Mouse (Mus musculus) adrenal gland, postnatal 14 days (tissue): ENCODE results near the gene Rep15. TPM values are rescaled to one million over a fixed set of nuclear protein-coding genes. Genes with fewer than 3 reads are reported as not detected.
A peak's percentile ranks its signal among the peaks of the same experiment; 100 is the strongest.

ENCODE experiments used
- DNase-seq: peaks from one replicate; pipeline ENCODE4 v3.0.0; 2021; ENCODE audit warnings: mixed read lengths
- total RNA-seq: library from RNA; stranded (reverse); gene quantifications from 2 replicates; pipeline ENCODE4 v1.2.3, GENCODE M21; 2021

Rep15 gene
- total RNA-seq, 1 experiment from 2014 or later: 1.1 TPM

DNA sequence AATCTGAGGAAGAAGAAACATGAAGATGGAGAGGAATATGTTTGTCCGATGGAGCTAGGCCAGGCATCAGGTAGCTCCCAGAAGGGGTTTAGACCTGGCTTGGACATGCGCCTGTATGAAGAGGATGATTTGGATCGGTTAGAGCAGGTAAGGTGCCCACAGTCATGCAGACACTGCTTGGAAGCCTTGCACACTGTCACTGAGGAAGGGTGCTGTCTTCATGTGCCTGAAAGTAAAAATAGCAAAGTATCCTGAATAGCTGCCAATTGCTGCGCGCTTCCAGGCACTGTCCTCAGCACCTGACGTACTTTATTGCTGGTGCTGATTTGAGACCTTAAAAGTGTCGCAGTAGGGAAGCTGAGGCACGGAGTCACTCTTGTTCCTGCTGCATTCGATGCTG is 2.8 kb upstream of the Rep15 start:
- DNase-seq: no peak

- no peak for DNase-seq
Measured at GRCm38 (mm10) chr6:147030096-147030885, 2.1 kb upstream of the Rep15 start.

GRCm38 (mm10) chr6:147042291-147043290 is 10.2 kb downstream of the Rep15 start, which contains the start of gene Mrps35:
Gene Mrps35, plus strand, starts transcription at chr6:147042764.
- DNase-seq: peak; percentile 95

DNA sequence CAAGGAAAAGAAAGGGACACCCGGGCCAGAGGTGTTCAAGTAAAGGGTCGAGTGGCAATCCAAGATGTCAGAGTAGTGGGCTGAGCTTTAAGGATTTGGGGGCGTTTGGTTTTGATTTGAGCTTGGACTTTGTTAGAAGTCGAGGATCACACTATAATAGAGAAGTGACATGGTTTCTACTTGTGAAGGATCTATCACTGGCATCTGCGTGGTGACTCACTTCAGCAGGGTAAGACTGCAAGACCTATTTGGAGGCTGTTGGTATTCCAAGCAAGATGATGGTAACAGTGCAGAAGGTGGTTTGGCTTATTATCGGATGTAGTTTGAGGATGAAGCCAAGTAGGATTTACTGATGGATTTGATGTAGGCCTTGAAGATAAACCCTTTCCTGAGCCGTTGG is 11.2 kb downstream of the Rep15 start:
- DNase-seq: no peak

DNA sequence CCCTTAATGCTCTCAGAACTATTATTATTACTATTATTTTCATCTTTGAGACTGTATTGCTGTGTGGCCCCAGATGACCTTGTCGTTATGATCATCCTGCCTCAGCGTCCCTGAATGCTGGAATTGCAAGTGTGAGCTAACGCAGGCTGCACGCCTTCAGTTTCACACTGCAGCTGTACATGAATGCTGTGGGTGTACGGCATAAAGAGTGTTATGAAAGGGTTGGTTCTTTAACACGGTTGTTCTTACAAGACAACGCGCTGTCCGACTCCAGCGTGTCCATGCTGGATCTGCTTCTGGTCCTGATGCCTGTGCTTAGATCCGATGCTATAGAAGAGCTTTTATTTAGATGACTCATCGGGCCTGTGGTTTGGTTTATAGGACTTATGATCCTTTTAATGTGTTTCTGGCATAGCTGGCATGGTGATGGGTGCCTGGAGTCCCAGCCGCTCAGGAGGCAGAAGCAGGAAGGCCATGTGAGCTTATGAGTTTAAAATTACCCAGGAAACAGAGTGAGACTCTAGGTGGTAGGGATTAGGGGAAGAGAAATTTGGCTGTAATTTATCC is 16.9 kb downstream of the Rep15 start:
- no peak for DNase-seq

DNA sequence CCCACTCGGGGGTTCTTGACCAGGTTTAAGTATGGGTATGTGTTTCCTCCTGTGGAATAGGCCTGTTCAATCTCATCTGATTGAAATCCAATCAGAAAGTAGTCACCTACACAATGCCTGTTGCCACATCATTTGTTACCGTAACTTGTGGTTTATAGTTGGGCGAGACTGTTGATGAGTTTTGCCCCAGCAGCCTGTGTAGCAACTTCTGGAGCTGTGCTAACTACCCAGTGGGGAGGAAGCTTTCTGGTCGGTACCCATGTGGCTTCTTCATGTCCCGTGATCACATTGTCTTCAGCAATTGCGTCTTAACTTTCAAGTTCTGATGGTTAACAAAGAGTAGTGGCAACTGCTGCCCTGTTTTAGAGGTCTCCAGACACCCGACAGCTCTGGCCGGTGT is 19.3 kb downstream of the Rep15 start:
- no peak for DNase-seq

DNA sequence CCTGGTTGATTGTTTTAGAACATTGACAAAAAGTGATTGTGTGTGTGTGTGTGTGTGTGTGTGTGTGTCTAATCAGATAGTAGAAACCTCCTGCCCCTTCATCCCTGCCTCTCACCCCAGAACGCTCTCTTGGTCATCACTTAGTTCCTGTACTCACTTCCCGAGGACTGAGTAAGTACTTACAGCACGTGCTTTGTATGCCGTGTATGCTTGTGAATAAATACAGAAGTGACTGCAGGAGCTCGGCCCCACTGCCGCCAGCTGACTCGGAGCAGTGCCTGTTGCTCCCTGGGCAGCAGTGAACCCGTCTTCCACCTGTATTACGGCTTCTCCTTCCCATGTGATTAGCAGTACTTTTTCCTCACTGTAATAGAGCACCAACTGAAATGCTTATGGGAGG is 20.1 kb downstream of the Rep15 start:
- no peak for DNase-seq

DNA sequence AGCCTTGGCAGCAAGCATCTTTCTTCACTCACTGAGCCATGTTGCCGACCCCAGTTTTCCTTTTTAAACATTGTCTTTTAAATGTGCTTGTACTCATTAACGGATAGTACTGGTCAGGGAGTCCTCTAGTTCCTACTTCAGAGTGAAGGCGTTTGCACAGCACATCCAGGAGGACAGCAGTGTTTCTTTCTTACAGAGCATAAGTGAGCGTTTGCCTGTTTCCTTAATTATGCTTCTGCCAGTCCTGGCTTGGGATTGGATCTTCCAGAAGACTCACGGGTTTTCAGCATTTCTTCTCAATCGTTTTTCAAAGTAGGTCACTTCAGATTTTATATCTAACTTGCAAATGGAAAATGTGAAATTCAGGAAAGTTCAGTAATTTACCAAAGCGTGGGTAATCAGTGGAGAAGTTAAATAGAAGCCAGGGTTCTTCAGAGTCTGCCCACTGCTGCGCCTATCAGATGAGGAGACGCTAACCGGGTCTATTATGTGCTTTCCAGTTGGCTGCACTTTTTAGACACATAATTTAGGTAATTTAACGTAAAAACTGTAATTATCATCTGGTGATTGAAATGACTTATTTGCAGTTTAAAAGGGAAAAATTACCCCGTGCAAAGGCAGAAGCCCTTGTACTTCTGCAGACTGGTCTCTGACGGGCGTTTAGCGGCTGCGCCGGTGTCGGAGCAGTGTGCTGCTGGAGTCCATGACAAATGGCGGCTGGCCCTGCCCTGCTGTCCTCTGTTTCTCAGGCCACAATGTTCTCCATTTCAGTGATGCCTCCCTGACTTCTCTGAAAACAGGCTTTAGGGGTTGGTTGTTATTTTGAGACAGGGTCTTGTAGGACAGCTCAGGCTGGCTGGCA is 21.6 kb downstream of the Rep15 start:
- DNase-seq: no peak

DNA sequence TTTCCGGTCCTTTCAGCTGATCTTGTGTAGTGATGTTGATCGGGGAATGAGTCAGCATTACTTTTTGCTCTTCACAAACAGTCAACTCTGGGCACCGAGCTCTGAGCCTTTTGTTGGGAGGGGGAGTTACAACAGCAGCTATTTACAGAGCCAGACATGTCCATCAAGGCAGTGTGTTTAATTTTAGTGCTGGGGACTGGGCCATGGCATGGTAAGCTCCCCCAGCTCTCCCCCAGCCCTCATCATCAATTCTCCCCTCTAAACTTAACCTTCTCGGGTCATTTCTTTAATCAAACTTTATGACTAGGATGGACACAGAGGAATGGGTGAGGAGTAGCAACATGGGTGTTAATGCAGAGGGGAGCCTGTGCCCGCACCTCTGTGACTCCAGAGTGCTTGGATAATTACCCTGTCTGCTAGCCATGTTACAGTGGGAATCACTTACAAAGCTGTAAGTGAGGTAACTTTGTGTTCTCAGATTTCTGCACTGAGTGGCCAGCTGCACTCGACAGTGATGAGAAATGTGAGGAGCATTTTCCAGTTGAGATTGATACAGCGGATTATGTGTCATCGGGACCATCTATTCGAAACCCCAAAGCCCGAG is 23.1 kb downstream of the Rep15 start:
- no peak for DNase-seq

DNA sequence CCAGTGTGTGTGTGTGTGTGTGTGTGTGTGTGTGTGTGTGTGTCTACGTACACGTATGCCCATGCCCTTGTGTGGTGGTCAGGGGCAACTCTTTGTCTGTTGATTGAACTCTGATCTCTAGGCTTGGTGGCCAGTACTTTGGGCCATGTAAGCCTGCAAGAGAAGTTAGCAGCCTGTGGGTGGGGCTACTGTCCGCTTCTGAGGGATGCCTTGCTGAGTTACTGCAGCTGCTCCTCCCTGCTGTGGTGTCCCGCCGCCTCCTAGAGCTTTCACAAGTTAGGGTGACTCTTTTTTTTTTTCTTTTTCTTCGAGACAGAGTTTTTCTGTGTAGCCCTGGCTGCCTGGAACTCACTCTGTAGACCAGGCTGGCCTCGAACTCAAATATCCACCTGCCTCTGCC is 26.9 kb downstream of the Rep15 start:
- DNase-seq: peak; percentile 9

DNA sequence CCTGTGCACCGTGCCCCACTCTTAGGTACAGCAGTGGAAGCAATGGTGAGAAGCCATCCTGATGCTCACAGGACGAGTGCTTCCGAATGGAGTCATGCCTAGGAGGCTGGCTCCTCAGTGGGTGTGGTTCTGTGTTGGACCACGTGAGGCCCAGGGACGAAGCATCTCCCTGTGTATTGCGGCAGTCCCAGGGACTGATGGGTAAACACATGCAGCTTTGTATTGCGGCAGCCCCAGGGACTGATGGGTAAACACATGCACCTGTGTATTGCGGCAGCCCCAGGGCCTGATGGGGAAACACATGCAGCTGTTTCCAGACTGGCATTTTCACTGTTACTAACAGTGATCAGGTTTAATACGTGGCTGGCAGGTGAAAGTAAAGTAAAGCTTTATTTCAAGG is 29.2 kb downstream of the Rep15 start:
- no peak for DNase-seq

DNA sequence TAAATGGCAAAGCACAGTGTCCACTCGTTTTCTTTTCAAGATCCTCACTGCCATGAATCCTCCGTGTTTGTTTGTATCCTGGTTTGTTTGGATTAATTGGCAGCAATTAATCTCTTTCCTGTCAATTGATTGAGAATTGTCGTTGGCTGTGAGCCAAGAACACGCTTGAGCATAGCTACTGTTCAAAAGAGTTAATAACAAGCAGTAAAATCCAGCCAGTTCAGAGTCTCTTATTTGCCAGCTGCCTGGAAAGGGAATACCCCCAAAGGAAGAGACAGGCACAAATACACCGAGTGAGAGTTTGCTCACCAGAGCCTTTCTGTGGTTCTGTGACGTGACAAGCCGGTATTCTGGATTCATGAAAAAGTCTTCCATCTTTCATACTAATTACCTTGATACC is 29.6 kb downstream of the Rep15 start:
- DNase-seq: no peak

- no peak for DNase-seq
Measured at GRCm38 (mm10) chr6:147062694-147063093, 30.3 kb downstream of the Rep15 start.

- peak; percentile 25 for DNase-seq
Measured at GRCm38 (mm10) chr6:147064226-147064943, 32.0 kb downstream of the Rep15 start.

GRCm38 (mm10) chr6:147064944-147065261 is 32.5 kb downstream of the Rep15 start:
- peak; percentile 69 for DNase-seq

DNA sequence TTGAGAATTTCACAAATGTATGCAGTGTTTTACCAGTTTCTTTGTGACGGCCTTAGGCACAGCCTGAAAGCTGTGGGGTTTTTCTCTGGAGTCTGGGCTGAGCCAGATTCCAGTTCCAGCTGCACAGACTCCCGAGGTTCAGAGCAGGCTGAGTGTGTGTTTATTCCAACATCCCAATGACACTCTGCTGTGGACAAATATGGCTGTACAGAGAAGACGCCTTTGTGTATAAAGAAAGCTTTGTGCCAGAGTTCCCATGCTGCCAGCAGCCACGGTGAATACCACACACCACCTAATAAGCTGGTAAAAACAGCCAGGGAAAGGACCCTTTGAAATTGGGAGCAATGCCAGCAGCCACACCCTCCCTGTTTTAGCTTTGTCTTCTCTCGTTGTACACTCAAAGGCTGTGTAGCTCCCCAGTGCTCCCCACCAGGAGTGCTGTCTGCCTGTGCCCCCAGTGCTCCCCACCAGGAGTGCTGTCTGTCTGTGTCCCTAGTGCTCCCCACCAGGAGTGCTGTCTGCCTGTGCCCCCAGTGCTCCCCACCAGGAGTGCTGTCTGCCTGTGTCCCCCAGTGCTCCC is 43.5 kb downstream of the Rep15 start:
- DNase-seq: no peak

DNA sequence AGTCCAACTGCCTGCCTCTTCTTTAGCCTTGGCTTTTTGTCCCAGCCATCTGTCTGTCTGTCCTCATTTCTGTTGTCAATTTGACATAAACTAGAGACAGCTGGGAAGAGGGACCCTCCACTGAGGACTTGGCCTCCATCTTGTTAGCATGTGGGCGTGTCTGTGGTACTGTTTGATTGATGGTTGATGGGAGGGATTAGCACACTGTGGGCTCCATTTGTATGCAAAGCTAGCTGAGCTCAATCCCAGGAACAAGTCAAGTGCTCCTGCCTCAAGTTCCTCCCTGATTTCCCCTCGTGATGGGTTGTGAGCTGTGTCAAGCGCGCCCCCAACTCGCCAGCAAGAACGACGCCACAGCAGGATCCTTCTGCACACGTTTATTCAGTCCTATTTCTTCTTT is 44.5 kb downstream of the Rep15 start:
- DNase-seq: no peak

- no peak for DNase-seq
Measured at GRCm38 (mm10) chr6:147079919-147080318, 47.5 kb downstream of the Rep15 start.
